Mouse (Mus musculus): ENCODE results near the gene 1810037I17Rik. TPM values are rescaled to one million over a fixed set of nuclear protein-coding genes. Genes with fewer than 3 reads are reported as not detected.

The 1810037I17Rik gene
- total RNA-seq (2023) = 49.7 and 61.6 TPM in 2 replicates

DNA sequence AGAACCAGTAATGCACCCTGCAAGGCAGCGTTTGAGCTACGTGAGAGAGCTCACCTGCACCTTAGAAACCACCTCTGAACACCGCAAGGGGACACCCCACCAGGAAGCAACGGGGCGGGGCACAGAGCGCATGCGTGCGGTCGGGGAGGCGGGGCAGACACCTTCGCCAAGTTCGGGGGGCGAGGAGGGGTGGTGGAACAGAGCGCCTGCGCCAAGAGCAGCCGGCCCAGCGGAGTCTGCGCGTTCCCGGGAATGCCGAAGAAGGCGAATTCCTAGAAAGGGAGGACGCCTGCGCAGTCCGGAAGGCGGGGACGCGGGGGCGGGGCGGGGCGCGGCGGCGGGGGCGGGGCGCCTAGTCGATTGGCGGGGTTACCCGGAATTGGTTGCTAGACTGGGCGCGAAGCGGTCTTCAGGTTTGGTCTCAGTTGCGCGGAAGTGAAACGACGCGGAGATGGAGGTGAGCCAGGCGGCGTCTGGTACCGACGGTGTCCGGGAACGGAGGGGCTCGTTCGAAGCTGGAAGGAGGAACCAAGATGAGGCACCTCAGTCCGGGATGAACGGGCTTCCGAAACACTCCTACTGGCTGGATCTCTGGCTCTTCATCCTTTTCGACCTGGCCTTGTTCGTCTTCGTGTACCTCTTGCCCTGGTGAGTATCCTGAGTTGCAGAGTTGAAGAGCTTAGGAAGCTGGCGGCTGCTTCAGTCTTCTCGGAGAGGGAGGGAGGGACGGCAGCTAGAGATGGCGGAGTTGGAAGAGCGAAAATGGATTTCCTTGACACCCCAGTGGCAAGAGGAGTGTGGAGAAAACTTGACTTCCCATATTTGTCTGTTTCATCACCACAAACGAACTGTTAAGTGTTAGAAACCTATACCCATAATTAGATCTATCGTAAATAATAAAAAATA lies at the start of gene 1810037I17Rik:
Gene 1810037I17Rik (plus strand): TSS at position 195 of the 906 bp plus-strand sequence.

DNA sequence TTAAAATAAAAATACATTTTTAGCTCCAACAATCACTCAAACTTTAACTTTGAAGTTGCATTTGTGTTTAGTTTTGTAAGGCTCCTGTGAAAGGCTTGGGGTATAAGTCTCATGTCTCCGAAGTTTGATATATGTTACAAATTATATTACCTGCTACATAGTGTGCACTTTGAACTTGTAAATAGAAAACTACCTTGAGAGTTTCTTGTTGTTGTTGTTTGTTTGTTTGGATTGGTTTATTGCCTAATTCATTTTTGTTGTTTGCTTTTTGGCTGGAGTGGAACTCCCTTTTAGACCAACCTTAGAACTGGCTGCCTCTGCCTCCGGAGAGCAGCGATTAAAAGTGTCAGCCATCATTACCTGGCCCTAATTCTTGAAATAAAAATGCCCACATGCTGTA lies 29.2 kb upstream of the 1810037I17Rik start, which contains the start of gene Fabp2:
Gene Fabp2 (plus strand): TSS at position 301 of the 400 bp plus-strand sequence.

DNA sequence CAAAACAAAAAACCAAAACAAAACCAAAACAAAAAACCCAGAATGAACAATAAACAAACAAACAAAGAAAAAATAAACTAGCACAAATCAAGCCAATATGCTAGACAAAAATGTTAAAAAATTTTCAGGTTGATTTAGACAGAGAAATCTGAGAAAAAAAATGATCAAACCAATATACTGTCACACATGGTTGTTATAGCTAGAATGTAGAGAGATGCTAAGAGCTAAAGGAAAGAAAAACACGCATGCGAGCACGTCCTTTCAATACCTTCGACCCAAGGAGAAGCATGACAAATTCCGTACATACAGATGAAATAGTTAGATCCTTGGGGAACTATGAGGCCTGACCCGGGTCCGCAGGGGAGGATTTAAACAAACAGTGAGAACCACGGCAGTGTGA lies 4.7 kb upstream of the 1810037I17Rik start, which contains the start of gene Gm10959:
Gene Gm10959 (minus strand): TSS at position 101 of the 400 bp plus-strand sequence.

Other genes with a start within 250 kb of the 1810037I17Rik start
- 1.3 and 1.7 TPM in 2 replicates for gene Pde5a, start 195.3 kb upstream of the 1810037I17Rik start, total RNA-seq (2023)
- gene Fabp2, start 29.1 kb upstream of the 1810037I17Rik start, total RNA-seq (2023) = not detected in 2 replicates
- gene Gm10959, start 4.8 kb upstream of the 1810037I17Rik start, total RNA-seq (2023) = not detected in 2 replicates
- 11.0 and 12.6 TPM in 2 replicates for gene Usp53, start 60.3 kb downstream of the 1810037I17Rik start, total RNA-seq (2023)
- not detected in 2 replicates for gene Myoz2, start 110.8 kb downstream of the 1810037I17Rik start, total RNA-seq (2023)

Data from neutrophil, adult 65 days (primary cell).